Mouse (Mus musculus) G1E (cell line): ENCODE results near the gene Thsd4. TPM values are rescaled to one million over a fixed set of nuclear protein-coding genes. Genes with fewer than 3 reads are reported as not detected.

ENCODE experiments used
- ATAC-seq: 2 replicates; pipeline ENCODE4 v1.8.0; 2016; ENCODE audit warnings: mild to moderate bottlenecking; ENCODE audit not compliant: insufficient number of reproducible peaks, poor library complexity, low FRiP score, severe bottlenecking; ENCODE audit errors: extremely low read depth
- DNase-seq: peaks from one replicate; pipeline ENCODE4 v3.0.0; 2012; ENCODE audit warnings: low spot score
- H3K27me3 ChIP-seq: 2 replicates; pipeline ENCODE4 v1.6.1; 2012; ENCODE audit warnings: mild to moderate bottlenecking, low read length, inconsistent platforms; ENCODE audit not compliant: insufficient read depth
- H3K36me3 ChIP-seq: replicated peaks from 2 replicates; pipeline ENCODE3; 2012; ENCODE audit warnings: mild to moderate bottlenecking, inconsistent platforms
- H3K4me1 ChIP-seq: 2 replicates; pipeline ENCODE4 v1.6.1; 2012; ENCODE audit warnings: low read depth, low read length, inconsistent platforms, mixed read lengths; ENCODE audit not compliant: insufficient read depth
- H3K4me3 ChIP-seq: 2 replicates; pipeline ENCODE4 v1.5.1; 2012; ENCODE audit warnings: low read depth, mild to moderate bottlenecking, inconsistent platforms, low read length, moderate library complexity, mixed read lengths
- H3K9me3 ChIP-seq: replicated peaks from 2 replicates; pipeline ENCODE4 v1.6.1; 2012; ENCODE audit warnings: inconsistent platforms
- CTCF ChIP-seq: IDR thresholded peaks from 2 replicates; pipeline ENCODE4 v1.5.1; 2012; ENCODE audit warnings: low read depth, low read length, inconsistent platforms, mixed read lengths
- GATA1 ChIP-seq: IDR thresholded peaks from 2 replicates; pipeline ENCODE4 v1.6.1; 2012; ENCODE audit warnings: borderline replicate concordance, low read length, inconsistent platforms, mixed read lengths
- GATA2 ChIP-seq: IDR thresholded peaks from 2 replicates; pipeline ENCODE4 v1.6.1; 2012; ENCODE audit warnings: low read depth, low read length, inconsistent platforms, borderline replicate concordance
- POLR2AphosphoS5 ChIP-seq: IDR thresholded peaks from 2 replicates; pipeline ENCODE4 v1.6.1; 2012; ENCODE audit warnings: low read depth, low read length, inconsistent platforms; ENCODE audit not compliant: insufficient replicate concordance
- TAL1 ChIP-seq: conservative IDR thresholded peaks from 2 replicates; pipeline ENCODE4 v1.6.1; 2012; ENCODE audit warnings: low read depth, low read length, inconsistent platforms, mixed read lengths
- polyA plus RNA-seq: library from polyadenylated mRNA; stranded (reverse); fragments of >175 nt; gene quantifications from 2 replicates; pipeline ENCODE4 v1.2.3, GENCODE M21; 2012
- total RNA-seq, 2 experiments: library from RNA; stranded (forward) in 1 of 2; stranded (reverse) in 1 of 2; fragments of 200-1000 nt in 1 of 2; fragments of >200 nt in 1 of 2; fragmentation: Nextera tagmentation in 1 of 2; gene quantifications; 2 replicates each; pipeline ENCODE4 v1.2.3; 2014 to 2017

The Thsd4 gene
- total and polyA plus RNA-seq, 3 experiments = 1.8 to 2.8 (median 2.4) TPM

DNA sequence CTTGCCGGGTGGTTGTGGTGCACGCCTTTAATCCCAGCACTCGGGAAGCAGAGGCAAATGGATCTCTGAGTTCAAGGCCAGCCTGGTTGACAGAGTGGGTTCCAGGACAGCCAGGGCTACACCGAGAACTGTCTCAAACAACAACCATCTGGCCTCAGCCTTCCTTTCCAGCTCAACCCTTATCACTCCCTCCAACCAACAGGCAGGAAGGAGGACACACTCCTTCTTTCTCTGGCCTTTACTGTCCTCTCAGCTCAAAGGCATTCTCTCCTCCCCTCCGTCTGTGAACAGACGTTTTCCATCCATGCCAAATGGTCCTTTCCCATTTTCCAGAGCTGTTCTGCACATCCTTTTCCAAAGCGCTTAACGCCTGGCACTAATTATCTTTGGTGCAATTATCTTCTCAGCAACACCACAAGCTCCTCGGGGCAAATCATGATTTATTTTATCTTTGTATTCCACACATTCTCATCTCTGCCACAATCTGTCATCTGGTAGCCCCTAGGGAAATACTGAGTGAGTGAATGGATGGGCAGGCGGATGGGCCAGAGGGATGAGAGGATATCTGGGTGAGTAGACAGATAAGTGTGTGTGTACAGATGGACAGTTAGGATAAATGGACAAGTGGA, 80.5 kb downstream of the Thsd4 start:
- peaks cover 42% of the 10 kb centered on the region for H3K27me3 ChIP-seq
- no peaks in the 10 kb centered on the region for H3K9me3 ChIP-seq
- DNase-seq (no peak), ATAC-seq (no peak)
- no peaks in the 10 kb centered on the region for H3K4me1 ChIP-seq
- H3K4me3 ChIP-seq = no peak overlapping the region
- no peaks in the 10 kb centered on the region for H3K36me3 ChIP-seq
- TF ChIP-seq TAL1 = no peak
- TF ChIP-seq GATA2 = no peak
- no peak for TF ChIP-seq CTCF
- TF ChIP-seq POLR2AphosphoS5 = no peak
- TF ChIP-seq GATA1 = no peak

DNA sequence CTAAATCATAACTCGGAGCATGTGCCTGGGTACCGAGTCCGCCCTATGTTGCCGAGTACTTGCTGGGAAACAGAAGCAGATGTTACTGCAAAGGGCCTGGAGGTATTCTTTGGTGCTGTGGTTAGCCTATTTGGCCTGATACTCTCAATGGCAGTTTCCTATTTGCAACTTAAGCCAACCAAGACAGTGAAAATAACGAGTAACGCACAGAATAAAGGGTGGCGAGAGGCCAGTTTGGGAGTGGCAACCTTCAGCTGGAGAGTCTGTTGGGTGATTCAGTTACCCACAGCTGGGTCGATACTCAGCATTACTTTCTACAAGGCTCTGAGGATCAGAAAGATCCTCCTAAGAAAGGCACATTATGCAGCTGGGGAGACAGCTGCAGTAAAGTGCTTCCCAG, 81.3 kb downstream of the Thsd4 start:
- Histone ChIP-seq H3K9me3 (no peaks in the 10 kb centered on the region), H3K4me1 (no peaks in the 10 kb centered on the region), H3K4me3 (no peak overlapping the region), H3K36me3 (no peaks in the 10 kb centered on the region), H3K27me3 (peaks cover 40% of the 10 kb centered on the region)
- ATAC-seq (no peak), DNase-seq (no peak)
- TF ChIP-seq TAL1 (no peak), POLR2AphosphoS5 (no peak), GATA1 (no peak), CTCF (no peak), GATA2 (no peak)

DNA sequence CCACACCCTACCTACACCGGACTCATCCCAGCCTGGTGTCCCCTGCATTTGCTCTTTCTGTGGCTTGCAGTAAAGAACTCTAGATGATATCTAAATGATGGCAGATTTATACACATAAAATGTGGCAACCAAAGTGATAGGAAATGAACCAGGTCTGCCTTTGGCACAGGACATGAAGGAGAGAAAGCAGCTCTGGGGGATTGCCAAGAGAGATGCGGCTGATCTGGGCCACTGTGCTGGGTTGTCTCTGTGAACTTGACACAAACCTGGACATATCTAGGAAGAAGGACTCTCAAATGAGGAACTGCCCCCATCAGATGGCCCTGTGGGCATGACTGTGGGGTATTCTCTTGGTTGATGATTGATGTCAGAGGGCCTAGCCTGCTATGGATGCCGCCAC, 85.6 kb downstream of the Thsd4 start:
- Histone ChIP-seq H3K27me3 (peaks cover 66% of the 10 kb centered on the region), H3K4me3 (no peak overlapping the region), H3K4me1 (no peaks in the 10 kb centered on the region), H3K9me3 (no peaks in the 10 kb centered on the region), H3K36me3 (no peaks in the 10 kb centered on the region)
- TF ChIP-seq GATA1 (no peak), TAL1 (no peak), CTCF (no peak), GATA2 (no peak), POLR2AphosphoS5 (no peak)
- ATAC-seq (no peak), DNase-seq (no peak)

DNA sequence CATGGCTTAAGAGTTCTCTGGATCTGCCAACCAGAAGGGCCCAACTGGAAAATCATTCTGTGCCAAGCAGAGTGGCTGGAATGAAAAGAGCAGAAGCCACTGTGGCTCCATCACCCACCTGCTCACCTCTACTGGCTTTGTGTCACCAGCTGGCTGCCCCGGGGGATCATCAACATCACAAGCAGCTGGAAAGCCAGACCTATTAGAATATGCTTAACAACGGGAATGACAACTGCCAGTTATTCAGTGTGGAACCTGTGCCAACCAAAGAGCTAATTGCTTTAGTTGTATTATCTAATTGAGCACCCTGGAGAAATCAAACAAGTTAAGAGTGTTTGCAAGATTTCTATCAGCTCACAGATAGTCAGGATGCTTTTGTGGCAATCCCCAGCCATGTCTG, 87.8 kb downstream of the Thsd4 start:
- TF ChIP-seq GATA2 (no peak), POLR2AphosphoS5 (no peak), TAL1 (no peak), CTCF (no peak), GATA1 (no peak)
- Histone ChIP-seq H3K36me3 (no peaks in the 10 kb centered on the region), H3K27me3 (peaks cover 60% of the 10 kb centered on the region), H3K4me1 (no peaks in the 10 kb centered on the region), H3K4me3 (no peak overlapping the region), H3K9me3 (no peaks in the 10 kb centered on the region)
- no peak for DNase-seq
- no peak for ATAC-seq

DNA sequence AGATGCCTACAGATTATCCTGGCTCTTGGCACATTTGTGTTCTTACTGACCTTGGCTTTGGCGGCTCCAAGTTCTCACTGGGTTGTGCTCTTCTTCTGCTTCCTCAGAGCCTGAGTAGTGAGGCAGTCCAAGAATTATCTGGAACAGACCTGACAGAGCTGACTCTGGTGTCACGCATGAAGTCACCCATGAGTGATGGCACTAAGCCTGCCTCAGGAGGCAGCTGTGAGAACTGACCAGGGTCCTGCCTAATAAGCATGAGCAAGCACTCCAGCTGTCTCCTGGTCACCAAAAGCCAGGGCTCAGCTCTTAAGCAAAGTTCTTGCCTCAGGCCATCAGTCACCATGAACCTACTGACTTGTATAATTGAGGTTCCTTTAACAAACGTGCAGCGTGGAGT, 89.9 kb downstream of the Thsd4 start:
- no peak for ATAC-seq
- Histone ChIP-seq H3K4me3 (no peak overlapping the region), H3K9me3 (no peaks in the 10 kb centered on the region), H3K36me3 (no peaks in the 10 kb centered on the region), H3K4me1 (no peaks in the 10 kb centered on the region), H3K27me3 (peaks cover 59% of the 10 kb centered on the region)
- no peak for DNase-seq
- TF ChIP-seq CTCF (no peak), GATA1 (no peak), POLR2AphosphoS5 (no peak), TAL1 (no peak), GATA2 (no peak)

DNA sequence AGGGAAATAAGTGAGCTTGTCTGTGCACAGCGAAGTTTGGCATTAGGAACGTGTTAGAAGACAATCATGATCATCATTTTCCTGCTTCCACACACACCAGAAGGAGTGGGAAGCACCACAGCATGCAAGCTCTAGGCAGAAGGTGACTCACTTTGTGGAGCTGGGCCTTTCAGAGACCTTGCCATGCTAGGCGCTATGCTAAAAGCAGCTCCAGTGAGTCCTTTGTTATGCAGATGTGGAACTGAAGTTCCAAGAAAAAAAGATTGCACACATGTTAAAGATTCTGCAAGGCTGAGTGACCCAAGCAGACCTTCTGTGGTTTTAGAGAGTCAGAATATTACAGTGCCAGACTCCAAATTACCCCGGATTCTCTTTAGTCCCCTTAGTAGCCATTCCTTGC, 91.8 kb downstream of the Thsd4 start:
- ATAC-seq (no peak), DNase-seq (no peak)
- H3K36me3 ChIP-seq = no peaks in the 10 kb centered on the region
- no peaks in the 10 kb centered on the region for H3K9me3 ChIP-seq
- no peaks in the 10 kb centered on the region for H3K4me1 ChIP-seq
- no peak overlapping the region for H3K4me3 ChIP-seq
- TF ChIP-seq CTCF = no peak
- TF ChIP-seq POLR2AphosphoS5 = no peak
- no peak for TF ChIP-seq GATA2
- no peak for TF ChIP-seq GATA1
- no peak for TF ChIP-seq TAL1
- H3K27me3 ChIP-seq = peaks cover 57% of the 10 kb centered on the region
